Mouse (Mus musculus): ENCODE measurements around the gene Slc9b2. TPM values are rescaled to one million over a fixed set of nuclear protein-coding genes. Genes with fewer than 3 reads are reported as not detected.

Gene Slc9b2
- polyA plus RNA-seq, 1 experiment: 0.05 TPM

GRCm38 (mm10) chr3:135289148-135289547 is 18.4 kb upstream of the Slc9b2 start:
- no peak overlapping the region for H3K27ac ChIP-seq (ENCODE audit: insufficient read depth, low read length)
- H3K36me3 ChIP-seq (ENCODE audit: control insufficient read depth, insufficient read depth, low read length): no peaks in the 10 kb centered on the region
- TF ChIP-seq CTCF (IDR thresholded peaks at IDR 0.05; ENCODE audit: extremely low read depth, insufficient read depth, insufficient read length, insufficient replicate concordance) (no peak), POLR2A (IDR thresholded peaks at IDR 0.05; ENCODE audit: low read depth, low read length) (no peak)
- no peaks in the 10 kb centered on the region for H3K4me1 ChIP-seq (ENCODE audit: control insufficient read depth, insufficient read depth, insufficient read length)
- WGBS: 93% methylated on average over 1 of the region's 1 CpGs
- no peak for DNase-seq (ENCODE audit: low read depth in 1 of 2, low spot score in 2 of 2)
- H3K4me3 ChIP-seq (ENCODE audit: extremely low read depth, insufficient read depth, insufficient read length): no peak overlapping the region
- H3K27me3 ChIP-seq (ENCODE audit: control insufficient read depth, insufficient read depth, low read length): no peaks in the 10 kb centered on the region

GRCm38 (mm10) chr3:135290249-135290894 is 17.1 kb upstream of the Slc9b2 start:
- WGBS: 100% methylated on average over 7 of the region's 7 CpGs

GRCm38 (mm10) chr3:135293703-135294102 is 13.8 kb upstream of the Slc9b2 start:
- Histone ChIP-seq H3K4me3 (ENCODE audit: extremely low read depth, insufficient read depth, insufficient read length) (no peak overlapping the region), H3K27me3 (ENCODE audit: control insufficient read depth, insufficient read depth, low read length) (no peaks in the 10 kb centered on the region), H3K27ac (ENCODE audit: insufficient read depth, low read length) (no peak overlapping the region), H3K36me3 (ENCODE audit: control insufficient read depth, insufficient read depth, low read length) (no peaks in the 10 kb centered on the region), H3K4me1 (ENCODE audit: control insufficient read depth, insufficient read depth, insufficient read length) (no peaks in the 10 kb centered on the region)
- TF ChIP-seq CTCF (IDR thresholded peaks at IDR 0.05; ENCODE audit: extremely low read depth, insufficient read depth, insufficient read length, insufficient replicate concordance) (no peak), POLR2A (IDR thresholded peaks at IDR 0.05; ENCODE audit: low read depth, low read length) (no peak)
- DNase-seq (ENCODE audit: low read depth in 1 of 2, low spot score in 2 of 2): no peak
- WGBS: 86% methylated on average over 7 of the region's 7 CpGs

More at GRCm38 (mm10) chr3:135290249-135290894, 17.1 kb upstream of the Slc9b2 start:
- TF ChIP-seq POLR2A (IDR thresholded peaks at IDR 0.05; ENCODE audit: low read depth, low read length) (no peak), CTCF (IDR thresholded peaks at IDR 0.05; ENCODE audit: extremely low read depth, insufficient read depth, insufficient read length, insufficient replicate concordance) (peak; percentile 23; the same call in 1 of the 2 replicates)
- H3K4me1 ChIP-seq (ENCODE audit: control insufficient read depth, insufficient read depth, insufficient read length): no peaks in the 10 kb centered on the region
- H3K27me3 ChIP-seq (ENCODE audit: control insufficient read depth, insufficient read depth, low read length): no peaks in the 10 kb centered on the region
- no peak overlapping the region for H3K4me3 ChIP-seq (ENCODE audit: extremely low read depth, insufficient read depth, insufficient read length)
- no peak overlapping the region for H3K27ac ChIP-seq (ENCODE audit: insufficient read depth, low read length)
- H3K36me3 ChIP-seq (ENCODE audit: control insufficient read depth, insufficient read depth, low read length): no peaks in the 10 kb centered on the region
- peak; percentile 17 to 18 for DNase-seq (ENCODE audit: low read depth in 1 of 2, low spot score in 2 of 2)

GRCm38 (mm10) chr3:135295559-135295958 is 11.9 kb upstream of the Slc9b2 start:
- Histone ChIP-seq H3K27me3 (ENCODE audit: control insufficient read depth, insufficient read depth, low read length) (no peaks in the 10 kb centered on the region), H3K36me3 (ENCODE audit: control insufficient read depth, insufficient read depth, low read length) (no peaks in the 10 kb centered on the region), H3K4me1 (ENCODE audit: control insufficient read depth, insufficient read depth, insufficient read length) (no peaks in the 10 kb centered on the region), H3K27ac (ENCODE audit: insufficient read depth, low read length) (no peak overlapping the region), H3K4me3 (ENCODE audit: extremely low read depth, insufficient read depth, insufficient read length) (no peak overlapping the region)
- TF ChIP-seq POLR2A (IDR thresholded peaks at IDR 0.05; ENCODE audit: low read depth, low read length): no peak
- TF ChIP-seq CTCF (IDR thresholded peaks at IDR 0.05; ENCODE audit: extremely low read depth, insufficient read depth, insufficient read length, insufficient replicate concordance): no peak
- DNase-seq (ENCODE audit: low read depth in 1 of 2, low spot score in 2 of 2): no peak
- 91% methylated on average over 1 of the region's 1 CpGs for WGBS

- H3K27me3 ChIP-seq (ENCODE audit: control insufficient read depth, insufficient read depth, low read length): no peaks in the 10 kb centered on the region
- H3K27ac ChIP-seq (ENCODE audit: insufficient read depth, low read length): no peak overlapping the region
- 59% methylated on average over 3 of the region's 3 CpGs for WGBS
- H3K4me3 ChIP-seq (ENCODE audit: extremely low read depth, insufficient read depth, insufficient read length): no peak overlapping the region
- no peaks in the 10 kb centered on the region for H3K4me1 ChIP-seq (ENCODE audit: control insufficient read depth, insufficient read depth, insufficient read length)
- DNase-seq (ENCODE audit: low read depth in 1 of 2, low spot score in 2 of 2): no peak
- TF ChIP-seq CTCF (IDR thresholded peaks at IDR 0.05; ENCODE audit: extremely low read depth, insufficient read depth, insufficient read length, insufficient replicate concordance): no peak
- TF ChIP-seq POLR2A (IDR thresholded peaks at IDR 0.05; ENCODE audit: low read depth, low read length): no peak
- H3K36me3 ChIP-seq (ENCODE audit: control insufficient read depth, insufficient read depth, low read length): no peaks in the 10 kb centered on the region
Observed at GRCm38 (mm10) chr3:135298560-135298959, 8.9 kb upstream of the Slc9b2 start.

GRCm38 (mm10) chr3:135300081-135300480 is 7.4 kb upstream of the Slc9b2 start:
- Histone ChIP-seq H3K4me3 (ENCODE audit: extremely low read depth, insufficient read depth, insufficient read length) (no peak overlapping the region), H3K4me1 (ENCODE audit: control insufficient read depth, insufficient read depth, insufficient read length) (no peaks in the 10 kb centered on the region), H3K27me3 (ENCODE audit: control insufficient read depth, insufficient read depth, low read length) (no peaks in the 10 kb centered on the region), H3K36me3 (ENCODE audit: control insufficient read depth, insufficient read depth, low read length) (no peaks in the 10 kb centered on the region), H3K27ac (ENCODE audit: insufficient read depth, low read length) (no peak overlapping the region)
- TF ChIP-seq CTCF (IDR thresholded peaks at IDR 0.05; ENCODE audit: extremely low read depth, insufficient read depth, insufficient read length, insufficient replicate concordance) (no peak), POLR2A (IDR thresholded peaks at IDR 0.05; ENCODE audit: low read depth, low read length) (no peak)
- WGBS: 69% methylated on average over 6 of the region's 6 CpGs
- DNase-seq (ENCODE audit: low read depth in 1 of 2, low spot score in 2 of 2): no peak

GRCm38 (mm10) chr3:135304060-135304459 is 3.4 kb upstream of the Slc9b2 start:
- TF ChIP-seq CTCF (IDR thresholded peaks at IDR 0.05; ENCODE audit: extremely low read depth, insufficient read depth, insufficient read length, insufficient replicate concordance) (no peak), POLR2A (IDR thresholded peaks at IDR 0.05; ENCODE audit: low read depth, low read length) (no peak)
- no peak overlapping the region for H3K27ac ChIP-seq (ENCODE audit: insufficient read depth, low read length)
- H3K4me3 ChIP-seq (ENCODE audit: extremely low read depth, insufficient read depth, insufficient read length): no peak overlapping the region
- peaks cover 6% of the 10 kb centered on the region; the same call in 1 of the 2 replicates for H3K4me1 ChIP-seq (ENCODE audit: control insufficient read depth, insufficient read depth, insufficient read length)
- H3K27me3 ChIP-seq (ENCODE audit: control insufficient read depth, insufficient read depth, low read length): no peaks in the 10 kb centered on the region
- DNase-seq (ENCODE audit: low read depth in 1 of 2, low spot score in 2 of 2): no peak
- no peaks in the 10 kb centered on the region for H3K36me3 ChIP-seq (ENCODE audit: control insufficient read depth, insufficient read depth, low read length)
- 86% methylated on average over 6 of the region's 6 CpGs for WGBS

Data from spleen, adult 2 months (tissue).